Mouse (Mus musculus) lung, postnatal 25 days (tissue): ENCODE measurements at regions not wholly inside any gene's neighbourhood (a gene's known extent, or its start where the extent isn't known, plus 50 kb on each side); places are given as distances from the start of the nearest gene placed in this dataset.
A peak's percentile ranks its signal among the peaks of the same experiment; 100 is the strongest.

Experiments used
- DNase-seq: peaks from one replicate; pipeline ENCODE4 v3.0.0; 2022; ENCODE audit warnings: low spot score

DNA sequence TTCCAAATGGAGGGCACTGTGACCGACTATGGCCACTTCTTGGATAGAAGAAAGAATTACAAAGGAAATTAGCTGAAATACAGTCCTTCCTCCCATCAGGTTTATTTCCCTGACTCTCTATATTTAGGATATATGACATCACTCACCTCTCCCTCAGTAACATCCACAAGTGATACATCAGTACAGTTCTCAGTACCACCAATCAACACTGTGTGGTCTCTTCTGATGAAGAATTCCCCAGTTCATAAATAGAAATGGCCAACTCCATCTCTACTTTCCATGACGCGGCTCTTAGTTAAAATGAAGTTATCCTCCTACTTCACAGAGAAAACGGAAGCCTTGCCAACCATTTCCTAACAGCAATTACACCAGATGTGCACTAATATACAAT is 208.3 kb upstream of the Dio2 start:
- DNase-seq, result no peak

DNA sequence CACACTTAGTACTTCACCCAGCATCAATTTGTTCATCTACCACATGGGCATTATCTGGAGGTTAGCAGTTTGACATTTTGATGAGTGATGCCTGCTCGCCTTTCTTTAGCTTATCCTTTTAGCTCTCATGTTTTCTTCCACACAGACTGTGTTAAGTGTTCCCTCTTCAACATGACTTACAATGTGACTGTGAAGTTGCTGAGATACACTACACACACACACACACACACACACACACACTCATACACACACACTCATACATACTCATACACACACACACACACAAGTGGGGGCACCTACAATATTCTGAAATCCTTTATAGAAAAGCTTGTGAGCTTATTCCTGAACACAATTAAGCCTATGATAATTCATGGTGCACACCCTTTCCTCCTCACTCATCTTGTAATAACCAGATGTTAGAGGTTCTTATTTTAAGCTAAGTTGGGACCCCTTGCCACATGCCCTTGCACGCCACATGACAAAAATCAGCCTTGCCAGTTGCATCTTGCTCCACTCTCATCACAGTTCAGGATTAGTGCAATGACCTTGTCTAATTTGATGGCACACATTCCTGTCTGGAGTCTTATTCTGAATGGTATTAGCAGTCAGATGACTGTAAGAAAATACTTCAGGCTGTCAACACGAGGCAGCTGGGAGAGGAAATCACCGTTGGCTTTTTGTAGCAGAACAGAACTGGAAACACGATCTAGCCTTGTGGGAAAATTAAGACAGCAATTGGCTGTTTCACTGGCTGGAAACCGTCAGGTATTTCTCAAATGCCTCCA is 207.7 kb upstream of the Dio2 start:
- no peak for DNase-seq

DNA sequence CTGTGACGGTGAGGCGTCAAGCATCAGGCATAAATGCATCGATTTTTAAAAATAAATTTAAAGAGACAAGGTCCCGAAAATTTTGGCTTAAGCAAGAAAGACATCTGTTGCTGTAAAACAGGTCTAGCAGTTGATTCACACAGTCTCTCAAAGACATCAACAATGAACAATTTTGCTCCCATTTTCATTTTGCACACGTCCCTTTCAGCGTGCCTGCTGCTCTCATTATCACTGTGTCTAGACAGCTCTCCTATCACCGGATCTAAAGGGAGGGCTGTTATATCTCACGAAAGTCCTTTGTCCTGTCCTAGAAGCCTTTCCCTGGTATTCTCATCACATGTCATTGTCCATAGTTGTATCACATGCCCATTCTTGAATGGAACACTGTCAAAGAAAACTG is 194.4 kb upstream of the Dio2 start:
- DNase-seq, result no peak

DNA sequence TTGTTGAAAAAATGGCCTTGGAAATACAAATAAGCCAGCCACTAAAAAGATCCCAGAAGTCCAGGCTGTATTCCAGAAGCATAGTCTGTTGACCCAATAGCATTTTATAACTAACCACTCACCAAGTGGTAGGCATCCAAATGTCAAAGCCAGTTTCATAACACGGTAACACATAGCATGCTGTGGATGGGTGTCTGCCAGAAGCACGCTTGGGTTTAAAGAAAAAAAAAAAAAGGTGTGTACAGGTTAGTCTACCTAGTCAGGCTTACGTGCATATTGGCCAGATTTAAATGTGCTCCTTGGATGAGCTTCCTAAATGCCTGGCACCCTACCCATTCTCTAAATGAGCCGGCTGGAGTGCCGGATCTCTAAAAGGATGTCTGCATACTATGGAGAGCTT is 194.0 kb upstream of the Dio2 start:
- DNase-seq, result no peak

DNA sequence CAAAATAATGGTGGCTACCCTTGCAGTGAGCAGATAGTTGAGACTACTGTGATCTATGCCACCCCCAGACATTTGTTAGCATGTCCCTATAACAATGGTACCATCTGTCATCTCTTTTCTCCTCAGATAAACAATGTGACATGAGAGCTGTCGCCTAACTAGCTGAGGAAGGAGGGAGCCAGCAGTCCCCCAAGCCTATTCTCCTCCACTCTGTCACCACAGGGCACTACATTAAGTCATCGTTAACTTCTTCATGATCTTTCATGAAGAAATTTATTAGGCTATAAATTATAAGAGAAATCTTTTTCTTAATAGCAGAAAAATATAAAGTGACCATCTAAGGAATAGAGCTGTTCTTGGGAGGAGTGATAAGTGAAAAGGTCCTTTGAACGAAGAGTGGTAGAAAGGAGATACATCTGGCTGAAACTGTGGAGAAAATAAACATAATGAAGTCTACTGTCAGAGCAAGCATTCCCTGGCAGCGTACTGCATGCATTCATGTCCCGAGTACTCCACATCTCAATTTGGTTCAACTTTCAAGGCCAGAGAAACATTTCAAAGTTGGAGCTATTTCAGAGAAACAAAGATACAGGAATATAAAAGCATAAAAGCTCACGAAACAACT is 192.0 kb upstream of the Dio2 start:
- peak; percentile 12 for DNase-seq

DNA sequence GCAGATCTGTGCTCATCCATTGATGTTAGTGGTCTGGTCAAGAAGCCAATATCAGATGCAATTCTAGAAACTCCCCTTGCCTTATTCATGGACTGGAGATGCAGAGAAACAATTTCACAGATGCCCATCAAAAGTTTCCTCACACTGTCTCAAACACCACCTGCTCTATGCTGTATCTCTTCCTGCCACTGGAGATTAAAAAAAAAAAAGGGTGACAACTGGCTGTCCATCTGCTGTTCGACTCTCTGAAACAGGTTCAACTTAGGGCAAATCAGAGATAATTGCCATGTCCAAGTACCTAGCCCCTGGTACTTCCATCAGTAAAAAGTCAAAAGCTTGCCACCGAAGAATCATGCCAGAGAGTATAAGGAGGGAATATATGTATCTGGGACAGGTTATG is 185.4 kb upstream of the Dio2 start:
- DNase-seq, result no peak

DNA sequence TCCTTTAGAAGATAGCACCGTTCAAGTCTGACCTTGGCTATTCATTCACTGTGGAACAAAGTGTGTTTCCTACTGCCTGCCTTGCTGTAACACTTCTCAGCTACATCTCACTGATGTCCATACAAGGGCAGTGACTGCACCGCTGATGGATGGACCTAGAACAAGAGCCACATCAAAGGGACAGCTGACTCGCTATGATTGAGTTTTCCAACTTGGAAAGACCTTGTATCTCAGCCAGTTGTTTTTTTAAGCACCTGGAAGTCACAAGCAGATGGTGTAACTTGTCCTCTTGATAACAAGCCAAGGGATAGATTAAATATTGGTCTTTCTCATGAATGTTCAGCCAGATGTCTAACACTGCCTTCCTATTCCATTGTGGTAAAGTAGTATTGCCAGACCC is 184.9 kb upstream of the Dio2 start:
- no peak for DNase-seq

DNA sequence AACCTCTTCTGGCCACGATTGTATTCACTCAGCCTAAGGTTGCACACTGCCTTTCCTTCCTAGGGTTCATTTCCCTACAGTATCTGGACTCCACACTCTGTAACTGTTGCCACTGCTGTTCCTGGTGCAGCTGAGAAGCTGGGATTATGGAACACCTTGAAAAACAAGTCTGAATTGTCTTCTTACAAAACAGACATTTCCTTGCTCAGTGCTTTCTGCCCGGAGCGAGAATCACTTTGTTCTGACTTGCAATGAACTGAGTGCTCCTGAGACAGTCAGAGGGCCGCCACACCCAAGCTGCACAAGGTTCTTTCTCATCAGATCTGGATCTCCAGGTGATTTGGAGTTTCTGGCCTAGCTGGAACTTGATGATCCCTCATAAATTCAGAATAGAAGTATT is 183.0 kb upstream of the Dio2 start:
- DNase-seq, result no peak

DNA sequence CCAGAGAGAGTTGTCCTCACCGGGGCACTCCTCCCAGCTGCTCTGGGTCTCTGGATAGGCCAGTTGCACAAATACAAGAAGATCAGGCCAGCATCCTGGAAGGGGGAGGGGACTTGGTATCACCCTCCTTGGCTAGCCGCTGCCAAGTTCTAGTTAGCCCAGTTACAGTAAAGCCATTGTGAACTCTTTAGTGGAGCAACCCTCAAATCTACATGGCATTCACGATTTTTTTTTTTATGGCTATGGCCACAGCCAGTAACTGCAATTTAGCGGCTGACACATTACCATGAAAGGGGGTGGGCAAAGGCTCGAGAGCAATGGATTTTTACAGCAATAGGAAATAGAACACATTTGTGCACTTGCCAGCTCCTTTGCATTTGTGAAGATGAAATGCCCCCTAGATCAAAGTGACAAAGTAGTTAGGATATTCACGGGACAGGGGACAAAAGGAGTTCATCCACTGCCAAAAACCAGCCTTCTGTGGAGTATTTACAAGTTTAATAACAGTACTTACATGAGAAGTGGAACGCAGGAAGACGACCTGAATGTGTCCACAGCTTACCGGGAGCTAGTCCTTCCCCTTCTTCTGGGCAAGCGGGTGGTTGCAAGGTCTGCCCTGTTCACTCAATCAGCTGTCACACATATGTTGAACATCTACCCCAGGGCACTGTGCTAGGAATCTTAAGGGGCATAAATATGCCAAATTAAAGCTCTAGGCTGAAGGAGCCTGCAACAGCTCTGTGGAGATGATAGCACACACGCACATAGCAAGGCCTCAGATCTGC is 177.9 kb upstream of the Dio2 start:
- no peak for DNase-seq

DNA sequence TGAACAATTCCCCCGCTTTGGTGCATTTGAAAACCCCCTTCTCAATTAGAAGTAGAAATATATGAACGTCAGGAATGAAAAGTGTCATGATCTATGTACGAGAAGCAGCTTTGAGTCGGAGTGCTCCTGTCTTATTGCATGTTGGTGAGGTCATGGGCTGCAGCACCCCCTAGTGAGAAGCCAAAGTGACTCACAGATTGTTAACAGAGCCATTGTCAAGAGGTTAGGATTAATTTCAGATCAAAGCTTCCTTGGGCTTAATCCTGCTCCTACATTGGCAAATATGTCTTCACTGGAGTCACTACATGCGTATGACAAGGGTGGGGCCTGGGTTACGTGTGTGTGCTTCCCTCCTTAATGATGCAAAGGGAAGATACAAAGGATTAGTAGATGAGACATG is 165.8 kb upstream of the Dio2 start:
- DNase-seq, result peak; percentile 26

DNA sequence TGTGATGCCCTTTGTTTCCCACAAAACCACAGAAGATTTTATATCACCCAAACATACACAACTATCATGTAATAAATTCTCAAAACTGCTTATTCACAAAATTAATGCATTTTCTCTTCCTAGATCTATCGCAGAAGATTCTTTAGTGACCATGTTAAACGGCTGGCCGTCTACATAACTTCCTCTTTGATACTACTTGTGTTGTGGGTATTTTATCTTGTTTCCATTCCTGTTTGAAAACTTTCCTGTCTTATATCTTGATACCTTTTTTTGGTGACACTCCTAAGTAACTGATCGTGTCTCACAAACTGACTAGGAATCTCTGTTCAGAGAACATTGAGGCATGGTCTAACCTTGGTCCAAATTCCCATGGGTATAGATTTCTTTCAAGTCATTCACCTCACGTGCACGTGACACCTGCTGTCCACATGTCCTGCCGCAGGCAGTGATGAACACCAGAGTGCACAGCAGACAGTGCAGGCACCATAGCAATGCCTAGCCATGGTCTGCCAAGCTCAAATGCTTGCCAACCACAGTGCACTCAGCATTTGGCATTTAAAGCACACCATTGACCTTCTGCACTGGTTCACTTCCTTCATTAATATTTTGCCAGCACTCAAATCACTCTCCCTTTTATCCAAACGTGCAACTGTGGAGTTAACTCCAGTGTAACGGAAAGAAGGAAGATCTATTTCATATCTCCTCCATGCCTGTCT is 155.6 kb upstream of the Dio2 start:
- no peak for DNase-seq

DNA sequence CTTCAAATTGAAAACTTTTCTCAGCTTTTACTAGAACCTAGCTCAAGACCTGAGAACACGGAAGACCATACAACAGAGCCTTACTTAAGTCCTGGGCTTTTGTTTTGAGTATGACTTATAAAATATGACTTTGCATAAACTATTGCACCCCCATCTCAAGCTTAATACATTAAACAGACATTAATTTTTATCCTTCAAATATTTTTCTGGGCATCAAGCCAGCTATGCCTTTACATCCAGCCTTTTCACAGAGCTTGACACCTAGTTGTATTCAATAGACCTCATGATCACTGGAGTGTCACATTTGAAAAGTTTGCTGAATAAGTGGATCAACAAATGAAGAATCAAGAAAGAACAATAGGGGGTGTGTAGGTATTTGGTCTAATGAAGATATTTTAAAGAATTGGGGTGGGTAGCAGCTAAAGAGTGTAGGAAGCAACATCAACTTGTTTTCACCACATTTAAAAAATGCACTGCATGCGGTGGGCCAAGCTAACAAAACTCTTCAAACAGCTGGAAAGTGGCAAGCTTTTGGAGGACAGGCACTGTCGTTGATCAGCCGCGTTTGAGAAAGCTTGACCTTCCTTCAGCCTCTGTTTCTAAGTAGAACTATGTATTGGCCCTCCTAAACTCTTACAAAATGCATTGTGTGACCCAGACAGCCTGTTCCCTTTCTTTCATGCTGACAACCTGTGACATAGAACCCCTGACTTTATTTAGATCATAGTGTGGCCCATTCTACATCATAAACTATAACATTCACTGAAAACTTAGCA is 138.2 kb upstream of the Dio2 start:
- no peak for DNase-seq

DNA sequence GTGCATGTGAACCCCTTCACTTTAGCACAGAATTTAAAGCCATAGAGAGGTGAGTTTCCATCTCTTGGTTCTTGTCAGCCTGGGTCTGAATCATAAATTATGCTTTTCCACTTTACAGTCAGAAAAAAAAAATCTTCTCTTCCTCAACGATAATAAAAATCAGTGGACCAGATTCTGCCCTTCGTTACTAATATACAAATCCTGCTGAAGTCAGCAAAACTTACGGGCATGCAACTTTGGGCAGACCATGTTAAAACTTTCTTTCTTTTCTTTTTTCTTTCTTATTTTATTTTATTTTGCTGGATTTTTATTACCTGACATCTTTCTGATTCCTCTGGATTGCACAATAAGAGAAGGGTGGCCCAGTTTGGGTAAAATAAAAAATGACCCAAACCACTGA is 136.6 kb upstream of the Dio2 start:
- no peak for DNase-seq

DNA sequence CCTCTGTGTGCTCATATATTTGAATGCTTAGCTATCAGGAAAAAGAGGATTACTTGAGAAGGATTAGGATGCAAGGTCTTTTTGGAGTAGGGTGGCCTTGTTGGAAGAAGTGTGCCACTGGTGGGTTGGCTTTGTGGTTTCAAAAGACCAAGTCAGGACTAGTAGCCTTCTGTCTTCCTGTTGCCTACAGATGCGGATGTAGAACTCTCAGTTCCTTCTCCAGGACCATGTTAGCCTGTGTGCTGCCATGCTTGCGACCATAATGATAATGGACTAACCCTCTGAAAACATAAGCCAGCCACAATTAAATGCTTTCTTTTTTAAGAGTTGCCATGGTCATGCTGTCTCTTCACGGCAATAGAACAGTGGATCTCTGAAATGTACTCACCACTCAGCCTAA is 135.7 kb upstream of the Dio2 start:
- no peak for DNase-seq

DNA sequence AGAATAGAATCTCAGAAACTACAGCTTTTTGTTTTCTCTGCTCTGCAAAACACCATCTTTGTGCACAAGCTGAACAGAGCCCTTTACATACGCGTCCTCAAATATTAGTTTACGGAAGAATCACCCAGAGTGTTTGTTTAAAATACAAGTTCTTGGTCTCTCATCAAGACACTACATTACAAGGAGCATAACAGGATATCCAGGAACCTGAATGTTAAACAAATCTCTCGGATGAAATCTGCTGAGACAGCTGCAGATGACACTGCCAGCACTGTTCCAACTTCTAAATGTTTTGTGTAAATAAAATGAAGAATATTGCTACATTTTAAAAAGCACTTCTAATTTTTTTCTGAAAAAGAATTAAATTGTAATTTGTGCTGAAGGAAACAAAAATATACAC is 128.4 kb upstream of the Dio2 start:
- peak; percentile 21 for DNase-seq

DNA sequence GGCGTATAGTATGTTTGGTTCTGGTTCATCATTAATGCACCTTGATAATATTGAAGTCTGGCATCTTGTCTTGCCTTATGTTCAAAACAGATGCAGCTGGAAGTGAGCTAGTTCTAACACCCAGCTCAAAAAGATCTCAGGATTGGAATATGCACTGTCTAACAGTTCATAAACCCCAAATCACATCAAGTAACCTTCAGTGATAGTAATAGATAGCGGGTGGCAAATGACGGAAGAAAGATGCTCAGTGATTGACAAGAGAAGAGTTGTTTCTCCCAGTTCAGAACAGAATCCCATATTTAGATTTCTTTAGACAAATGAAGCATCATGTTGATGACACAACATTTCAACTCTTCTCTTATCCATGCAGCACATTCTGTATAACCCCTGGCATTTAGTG is 124.4 kb upstream of the Dio2 start:
- DNase-seq, result no peak

DNA sequence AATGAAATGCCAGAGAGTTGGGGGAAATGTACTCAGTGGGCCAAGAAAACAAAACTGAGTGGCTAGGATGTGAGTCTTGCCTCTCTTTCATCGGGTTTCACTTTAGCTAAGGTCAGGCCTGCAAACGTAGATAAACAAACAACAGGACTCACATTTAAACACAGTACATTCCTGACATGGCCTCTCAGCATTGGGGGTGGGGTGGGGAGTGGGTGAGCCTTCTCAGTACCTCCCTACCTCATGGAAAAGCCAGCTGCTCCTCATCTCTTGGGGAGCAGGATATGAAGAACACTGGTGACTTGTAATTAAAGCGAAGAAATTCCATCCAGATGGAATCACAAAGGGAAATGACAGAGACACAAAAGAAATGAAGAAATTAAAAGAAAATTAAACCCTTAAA is 119.5 kb upstream of the Dio2 start:
- DNase-seq, result peak; percentile 7

DNA sequence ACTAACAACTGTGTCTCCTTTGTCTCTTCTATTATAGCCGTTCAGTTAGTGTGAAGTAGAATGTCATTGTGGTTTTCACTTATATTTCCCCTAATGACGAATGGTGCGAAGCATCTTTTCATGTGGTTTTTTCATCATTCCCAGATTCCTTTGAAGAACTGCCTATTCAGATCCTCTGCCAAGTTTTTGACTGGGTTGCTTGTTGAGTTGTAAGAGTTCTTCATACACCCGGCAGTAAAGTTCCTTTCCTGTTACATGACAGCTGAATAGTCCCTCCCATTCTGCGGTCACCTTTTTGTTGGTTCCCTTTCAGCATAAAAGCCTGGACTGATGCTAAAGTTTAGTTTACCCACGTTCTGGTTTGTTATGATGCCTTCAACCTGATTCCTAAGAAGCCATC is 72.4 kb upstream of the Dio2 start:
- no peak for DNase-seq

DNA sequence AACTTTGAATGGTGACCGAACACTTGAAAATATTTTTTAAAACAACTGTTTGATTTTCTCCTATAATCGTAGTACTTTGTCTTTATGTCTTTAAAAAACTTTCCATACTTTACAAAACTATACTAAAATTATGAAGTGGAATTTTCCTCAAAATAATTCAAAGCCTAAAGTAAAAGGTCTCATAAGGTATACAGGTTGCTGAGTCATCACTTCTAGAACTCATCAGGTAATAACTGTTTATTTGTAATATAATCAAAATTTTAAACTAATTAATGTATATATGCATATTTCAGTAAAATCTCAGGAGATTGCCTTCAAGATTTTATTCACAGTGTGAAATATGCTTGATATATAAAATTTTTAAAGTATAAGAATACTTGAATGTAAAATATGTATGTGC is 52.3 kb upstream of the Dio2 start:
- DNase-seq, result no peak
